Mouse (Mus musculus): ENCODE measurements around the gene Depdc1b.

Gene Depdc1b

DNA sequence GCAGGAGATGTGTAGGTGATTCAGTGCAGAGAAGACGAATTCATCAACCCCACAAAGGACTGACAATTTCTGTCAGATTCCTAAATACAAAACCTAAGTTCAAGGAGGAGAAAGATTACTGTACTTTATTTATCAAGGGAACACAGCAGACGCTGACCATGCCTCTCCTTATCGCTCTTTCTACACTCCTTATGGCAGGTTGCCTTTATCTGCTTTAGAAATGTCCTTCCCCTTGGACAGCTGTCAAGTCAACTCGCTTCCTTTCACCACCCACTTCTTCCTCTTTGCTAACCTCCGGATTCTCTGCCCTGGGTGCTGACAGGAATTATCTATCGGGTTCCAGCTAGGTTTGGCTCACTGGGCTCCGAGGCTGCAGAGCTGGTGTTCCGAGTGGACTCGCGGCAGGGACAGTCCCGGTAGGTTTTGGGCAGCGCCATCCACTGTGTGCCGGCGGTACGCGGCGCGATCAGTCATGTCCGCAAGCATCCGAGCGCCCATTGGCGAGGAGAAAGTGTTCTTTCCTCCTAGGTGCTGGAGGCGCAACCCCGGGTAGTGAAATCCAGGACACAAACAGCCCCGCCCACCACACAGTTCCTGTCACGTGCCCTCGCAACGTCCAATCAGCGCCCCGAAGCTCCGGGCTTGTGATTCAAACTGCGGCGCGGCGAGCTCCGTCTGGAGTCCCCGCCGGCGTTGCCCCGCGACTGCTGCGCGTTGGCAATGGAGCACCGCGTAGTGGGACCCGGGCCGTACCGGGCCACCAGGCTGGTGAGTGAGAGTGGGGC is at the start of gene Depdc1b:
TSS of gene Depdc1b (plus strand) at position 631 of the 785 bp plus-strand sequence.
- DNase-seq (ENCODE audit: low spot score in 2 of 2) = peak; percentile 92 to 93

DNA sequence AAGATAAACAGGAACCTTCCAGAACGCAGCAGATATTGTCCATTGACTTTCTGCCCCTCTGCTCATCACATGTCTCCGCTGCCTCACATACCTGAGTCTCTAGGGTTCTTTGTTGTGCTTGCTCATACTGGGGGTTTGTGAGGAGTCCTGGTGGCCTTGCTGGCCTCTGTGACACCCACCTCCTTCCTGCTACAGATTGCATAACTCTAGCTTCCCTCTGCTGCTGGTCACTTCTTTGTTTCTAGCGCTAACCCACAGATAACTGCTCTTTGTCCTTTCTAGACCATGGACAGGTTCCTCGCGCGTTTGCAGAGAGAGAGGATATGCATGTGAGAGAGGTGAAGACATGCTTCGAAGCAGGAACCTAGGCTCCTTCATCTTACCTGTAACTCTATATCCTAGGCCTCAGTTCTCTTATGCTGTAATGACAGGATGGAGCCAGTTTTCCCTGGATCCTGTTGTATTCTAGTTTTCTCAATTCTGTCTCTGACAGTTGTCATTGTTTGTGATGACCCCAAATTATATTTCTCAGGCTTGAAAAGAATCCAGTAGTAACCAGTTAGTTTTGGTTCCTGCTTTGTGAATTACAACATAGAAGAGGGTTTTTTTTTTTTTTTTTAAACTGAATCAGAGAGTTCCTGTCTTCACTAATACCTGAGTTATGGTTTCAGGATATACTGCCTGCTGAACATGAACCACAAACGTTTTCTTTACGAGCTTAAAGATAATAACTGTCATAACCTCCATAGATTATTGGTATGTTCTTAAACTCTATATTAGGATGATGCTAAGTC is 48.1 kb upstream of the Depdc1b start:
- no peak for DNase-seq (ENCODE audit: low spot score in 2 of 2)

DNA sequence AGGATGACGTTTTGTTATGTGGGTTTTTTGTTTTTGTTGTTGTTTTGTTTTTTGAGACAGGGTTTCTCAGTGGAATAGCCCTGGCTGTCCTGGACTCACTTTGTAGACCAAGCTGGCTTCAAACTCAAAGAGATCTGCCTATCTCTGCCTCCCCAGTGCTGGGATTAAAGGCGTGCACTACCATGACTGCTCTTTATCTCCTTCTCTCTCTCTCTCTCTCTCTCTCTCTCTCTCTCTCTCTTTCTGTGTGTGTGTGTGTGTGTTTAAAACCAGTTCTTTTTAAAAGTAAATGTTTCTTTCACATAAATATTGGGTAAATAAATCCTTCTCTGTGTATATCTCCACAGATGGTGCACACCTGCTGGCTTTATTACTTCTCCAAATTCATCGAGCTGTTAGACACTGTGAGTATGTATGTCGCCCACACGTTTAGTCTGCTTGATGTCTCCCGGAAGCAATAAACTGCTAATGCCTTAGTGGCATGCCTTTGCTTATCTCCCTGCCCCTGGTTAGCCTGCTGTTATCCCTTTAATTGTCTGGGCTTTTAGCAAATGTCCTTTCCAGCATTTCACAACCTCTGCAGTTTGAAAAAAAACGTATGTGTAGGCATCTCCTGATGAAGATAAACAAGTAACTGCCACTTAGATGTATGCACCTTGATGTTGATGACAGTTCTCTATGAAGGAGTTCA is 44.5 kb upstream of the Depdc1b start:
- DNase-seq (ENCODE audit: low spot score in 2 of 2) = no peak

DNA sequence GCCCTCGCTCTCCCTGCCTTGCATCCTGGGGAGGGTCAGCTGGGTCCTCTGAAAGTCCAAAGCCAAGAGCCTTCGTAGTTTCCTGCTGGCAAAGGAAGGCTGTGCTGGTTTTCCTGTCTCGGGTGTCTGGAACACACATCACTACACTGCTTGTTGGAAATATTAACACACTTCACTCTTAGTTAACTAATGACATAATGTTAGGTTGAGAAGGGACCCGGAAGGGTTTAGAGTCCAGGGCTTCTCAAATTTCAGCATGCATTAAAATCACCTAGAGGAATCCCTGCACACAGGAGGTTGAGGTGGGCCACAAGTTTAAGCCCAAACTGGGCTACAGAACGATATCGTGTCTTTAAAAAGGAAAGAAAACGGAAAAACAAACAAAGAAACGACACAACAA is 43.8 kb upstream of the Depdc1b start:
- DNase-seq (ENCODE audit: low spot score in 2 of 2) = no peak

DNA sequence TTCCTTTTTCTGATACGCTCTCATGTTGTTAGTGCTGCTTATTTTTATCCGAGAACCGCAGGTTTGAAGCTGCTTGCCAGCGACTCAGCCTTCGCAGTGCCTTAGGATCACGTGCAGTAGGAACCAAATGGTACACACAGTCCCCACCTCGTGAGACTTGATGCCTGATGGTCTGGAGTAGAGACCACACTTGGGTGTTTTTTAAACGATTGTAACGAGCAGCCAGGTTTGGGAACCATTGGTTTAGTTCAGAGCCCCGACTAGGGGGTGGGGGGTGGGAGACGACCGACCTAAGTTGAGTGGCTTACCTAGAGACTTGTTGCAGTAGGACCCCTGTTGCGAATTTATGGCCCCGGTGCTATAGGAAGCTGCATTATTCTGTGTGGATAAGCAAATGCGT is 43.1 kb upstream of the Depdc1b start:
- DNase-seq (ENCODE audit: low spot score in 2 of 2) = no peak

DNA sequence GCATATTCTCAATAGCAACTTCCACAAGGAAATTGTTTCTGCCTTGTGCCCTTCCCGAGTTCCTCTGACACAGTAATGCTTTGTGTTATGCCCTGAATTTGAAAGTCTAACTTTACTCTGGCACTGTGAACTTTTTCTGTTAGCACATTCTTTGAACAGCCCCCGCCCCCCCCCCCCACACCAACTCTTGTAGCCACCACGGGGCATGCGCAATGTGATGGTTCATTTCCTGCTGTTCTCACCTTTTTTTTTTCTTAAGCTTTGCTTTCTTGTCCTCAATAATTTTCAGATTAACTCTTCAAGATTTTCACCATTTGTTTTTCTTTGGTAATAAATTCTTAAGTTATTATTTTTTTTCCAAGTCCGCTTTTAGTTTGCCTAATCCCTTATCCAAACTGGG is 42.7 kb upstream of the Depdc1b start:
- DNase-seq (ENCODE audit: low spot score in 2 of 2) = no peak

DNA sequence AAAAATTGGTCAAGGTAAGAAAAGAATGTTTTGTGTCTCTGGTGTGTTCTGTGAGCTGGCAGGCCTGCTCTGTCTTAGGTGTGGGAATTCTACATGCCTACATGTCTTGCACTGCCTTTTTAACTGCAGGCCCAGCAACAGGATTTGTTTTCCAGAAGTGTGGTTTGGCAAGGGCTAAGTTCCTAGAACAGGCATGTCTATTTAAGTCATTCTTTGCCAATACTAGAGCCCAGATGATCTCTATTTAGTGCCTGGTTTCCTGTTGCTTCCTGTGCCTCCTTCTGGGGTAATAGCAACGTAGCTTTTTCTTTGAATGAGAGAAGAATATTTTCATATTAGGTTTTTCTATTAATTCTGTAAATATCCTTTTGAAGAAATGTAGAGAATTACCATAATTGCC is 39.6 kb upstream of the Depdc1b start:
- DNase-seq (ENCODE audit: low spot score in 2 of 2) = no peak

DNA sequence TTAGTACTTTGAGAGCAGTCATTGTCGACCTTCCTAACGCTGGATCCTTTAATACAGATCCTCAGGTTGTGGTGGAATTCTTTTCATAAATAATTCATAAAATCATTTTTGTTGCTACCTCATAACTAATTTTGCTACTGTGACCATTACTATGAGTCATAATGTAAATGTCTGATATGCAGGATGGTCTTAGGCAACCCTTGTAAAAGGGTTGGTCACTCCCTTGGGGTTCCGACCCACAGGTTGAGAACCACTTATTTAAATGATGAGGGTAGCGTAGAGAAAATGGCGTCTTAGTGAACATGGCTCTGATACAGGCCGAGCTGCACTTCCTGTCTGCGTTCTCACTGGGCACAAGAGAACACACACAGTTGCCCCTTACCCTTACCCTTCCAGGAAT is 38.8 kb upstream of the Depdc1b start:
- DNase-seq (ENCODE audit: low spot score in 2 of 2) = no peak

DNA sequence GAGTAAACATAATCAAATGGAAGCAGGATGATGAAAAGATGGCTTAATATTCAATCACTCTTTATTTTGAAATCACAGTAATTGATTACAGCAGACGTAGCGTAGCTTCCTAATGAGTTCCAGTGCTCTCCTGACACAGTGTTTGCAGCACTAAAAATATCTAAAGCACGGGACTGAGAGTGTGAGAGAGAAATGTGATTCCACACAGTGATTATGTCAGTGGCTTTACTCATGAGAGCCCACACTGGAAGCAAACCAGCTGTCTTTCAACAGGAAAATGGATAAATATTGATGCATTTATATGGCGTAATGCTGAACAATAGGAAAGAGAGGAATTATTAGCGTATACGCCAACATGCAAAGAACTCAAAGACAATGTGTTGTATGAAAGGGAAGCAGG is 37.5 kb upstream of the Depdc1b start:
- DNase-seq (ENCODE audit: low spot score in 2 of 2) = no peak

DNA sequence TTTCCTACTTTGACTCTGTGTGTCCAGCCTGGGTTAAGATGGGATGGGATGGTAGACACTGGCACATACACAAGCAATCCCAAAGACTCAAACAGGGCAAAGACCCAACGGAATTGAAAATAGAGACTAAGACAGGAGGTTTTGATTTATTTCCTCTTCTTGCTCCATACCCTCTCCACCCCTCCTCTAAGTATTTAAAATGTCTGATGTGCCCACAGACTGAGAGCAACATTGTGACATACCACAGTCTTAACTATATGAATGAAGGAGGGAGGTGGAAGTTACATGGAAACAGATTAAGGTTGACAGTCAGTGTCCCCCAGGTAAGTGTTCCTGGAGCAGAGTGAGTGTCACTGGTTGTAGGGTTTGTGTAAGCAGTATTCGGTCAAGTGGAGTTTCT is 31.8 kb upstream of the Depdc1b start:
- DNase-seq (ENCODE audit: low spot score in 2 of 2) = no peak

DNA sequence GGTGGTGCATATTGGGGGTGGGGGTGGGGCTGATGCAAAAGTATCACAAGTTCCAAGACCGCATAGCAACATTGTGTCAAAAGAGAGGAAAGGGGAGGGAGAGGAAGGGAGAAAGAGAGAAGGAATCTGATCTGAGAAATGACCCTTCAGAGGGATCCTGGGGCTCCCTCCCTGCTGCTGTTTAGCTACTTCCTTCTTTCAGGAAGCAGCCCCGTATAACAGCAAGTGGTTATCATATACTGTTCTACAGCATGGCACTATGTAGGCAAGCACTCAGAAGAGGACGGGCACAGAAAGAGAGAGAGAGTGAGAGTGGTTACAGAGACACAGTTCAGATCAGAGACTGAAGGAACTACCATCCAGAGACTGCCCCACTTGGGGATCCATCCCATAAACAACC is 28.2 kb upstream of the Depdc1b start:
- DNase-seq (ENCODE audit: low spot score in 2 of 2) = no peak

DNA sequence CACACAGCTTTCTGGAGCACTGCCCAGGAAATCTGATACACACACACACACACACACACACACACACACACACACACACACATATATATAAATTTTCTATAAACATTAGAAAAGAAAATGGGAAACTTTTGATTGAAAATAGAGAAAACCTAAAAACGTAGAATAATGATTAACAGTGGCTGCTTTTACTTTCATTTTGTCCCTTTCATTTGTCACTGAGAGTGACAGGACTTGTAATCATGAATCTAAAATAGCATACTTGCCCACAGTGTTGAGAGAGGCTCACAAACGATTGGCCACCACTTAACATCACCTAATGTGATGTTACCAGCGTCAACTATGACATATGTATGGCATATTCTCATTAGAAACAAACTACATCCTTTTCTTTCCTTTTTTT is 26.7 kb upstream of the Depdc1b start:
- DNase-seq (ENCODE audit: low spot score in 2 of 2) = no peak

DNA sequence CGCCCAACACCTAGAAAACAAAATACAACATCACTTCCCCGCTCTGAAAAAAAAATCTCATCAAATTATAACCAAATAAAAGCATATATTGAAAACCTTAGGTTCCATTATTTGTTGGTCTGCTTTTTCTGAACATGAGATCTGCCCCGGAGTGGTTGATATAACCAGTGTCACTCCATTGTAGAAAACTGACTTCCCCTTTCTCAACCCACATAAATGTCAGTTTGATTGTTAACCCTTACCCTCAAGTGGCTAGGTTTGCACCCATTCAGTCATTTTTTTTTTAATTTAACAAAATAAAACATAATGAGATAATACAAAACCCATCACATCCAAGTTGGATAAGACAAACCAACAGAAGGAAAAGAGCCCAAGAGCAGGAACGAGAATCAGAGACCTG is 25.8 kb upstream of the Depdc1b start:
- no peak for DNase-seq (ENCODE audit: low spot score in 2 of 2)

DNA sequence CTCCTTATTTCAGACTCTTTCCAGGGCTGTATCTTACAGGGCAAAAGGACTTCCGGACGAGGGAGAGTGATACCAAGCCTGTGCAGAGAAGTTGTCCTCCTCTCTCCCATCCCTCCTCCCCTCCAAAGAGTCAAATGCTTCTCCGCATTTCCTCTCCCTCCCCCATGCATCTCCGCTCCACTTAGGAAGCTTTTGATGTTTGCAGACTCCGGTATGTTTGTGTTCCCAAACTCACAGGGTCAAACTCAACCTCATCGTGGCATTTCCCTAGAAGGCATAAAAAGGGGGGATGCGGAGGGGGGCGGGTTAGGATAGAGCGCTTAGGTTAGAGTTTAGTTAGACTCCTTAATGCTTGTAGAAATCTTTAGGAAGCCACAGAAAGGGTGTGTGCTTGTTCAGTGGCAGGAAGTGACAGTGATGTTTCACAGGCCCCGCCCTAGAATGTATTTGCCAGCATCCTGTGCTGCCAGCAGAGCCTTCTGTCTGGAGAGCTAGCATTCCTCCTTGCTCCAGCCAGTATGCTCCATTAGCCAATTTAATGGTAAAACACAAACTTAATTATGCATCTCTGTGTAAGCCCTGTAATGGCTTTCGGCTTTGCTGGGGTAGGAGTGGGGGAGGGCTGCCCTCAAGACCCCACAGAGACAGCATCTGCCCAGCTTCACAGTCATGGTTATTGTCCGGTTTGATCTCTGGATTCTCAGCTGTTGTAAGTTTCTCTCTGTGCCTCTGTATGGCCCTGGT is 18.6 kb upstream of the Depdc1b start:
- DNase-seq (ENCODE audit: low spot score in 2 of 2) = no peak

DNA sequence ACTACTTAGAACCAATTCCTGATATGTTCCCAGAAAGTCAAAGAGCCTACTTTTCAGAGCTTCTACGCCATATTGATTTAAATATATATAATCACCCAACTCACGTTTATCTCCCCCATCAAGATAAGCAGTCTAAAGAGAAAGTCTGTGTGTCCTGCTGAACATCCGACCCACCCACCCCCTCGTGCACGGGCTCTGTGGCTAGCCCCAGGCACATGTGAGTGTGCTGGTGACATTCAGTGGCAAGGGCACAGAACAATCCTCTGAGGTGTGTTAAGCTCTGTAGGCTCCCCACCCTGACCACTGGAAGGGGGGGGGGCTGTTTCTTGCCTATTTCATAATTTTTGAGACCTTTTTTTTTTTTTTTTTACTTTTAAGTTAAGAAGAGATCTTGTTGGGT is 17.9 kb upstream of the Depdc1b start:
- DNase-seq (ENCODE audit: low spot score in 2 of 2) = no peak

DNA sequence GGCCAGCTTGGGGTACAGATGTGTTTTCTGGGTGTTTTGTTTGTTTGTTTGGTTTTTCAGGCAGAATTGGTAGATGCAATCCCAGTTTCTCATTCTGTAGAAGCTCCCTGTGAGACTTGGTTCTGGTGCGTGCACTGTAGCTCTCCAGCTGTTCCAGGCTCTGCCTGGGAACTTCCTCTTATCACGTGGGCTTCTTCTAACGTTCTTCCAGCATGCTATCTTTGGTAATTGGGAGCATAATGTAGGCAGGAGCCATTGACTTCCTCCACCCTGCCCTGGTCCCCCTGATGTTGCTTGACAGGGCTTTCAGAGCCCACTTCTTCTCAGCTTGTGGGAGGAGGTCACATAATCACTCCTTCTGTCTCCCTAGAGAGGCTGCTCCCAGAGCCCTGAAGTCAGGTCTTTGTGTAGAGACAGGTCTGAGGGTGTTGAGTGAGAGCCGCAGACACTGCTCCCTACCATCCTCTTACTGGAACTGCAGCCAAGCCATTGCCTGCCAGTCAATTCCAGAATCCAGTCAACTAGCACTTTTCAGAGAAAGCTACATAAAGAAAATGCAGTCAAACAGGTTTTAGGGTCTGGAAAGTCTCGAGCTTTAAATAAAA is 15.7 kb upstream of the Depdc1b start:
- DNase-seq (ENCODE audit: low spot score in 2 of 2) = no peak

DNA sequence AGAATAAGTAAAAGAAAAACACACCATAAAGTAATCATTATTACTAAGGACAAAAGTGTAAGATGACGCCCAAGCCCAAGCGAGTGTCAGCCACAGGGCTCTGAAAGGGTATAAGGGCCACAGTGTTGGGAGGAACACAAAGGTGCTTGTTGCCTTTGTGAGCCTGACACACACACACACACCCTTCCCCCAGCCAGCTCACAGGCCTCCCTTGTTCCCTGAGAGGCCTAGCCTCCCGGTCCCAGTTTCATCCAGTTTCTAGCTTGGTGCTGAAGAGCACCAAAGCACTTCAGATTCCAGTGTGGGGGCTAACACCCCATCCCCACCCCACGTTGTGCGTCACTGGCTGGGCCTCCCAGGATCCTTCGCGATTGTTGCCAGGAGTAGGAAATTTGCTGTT is 14.7 kb upstream of the Depdc1b start:
- DNase-seq (ENCODE audit: low spot score in 2 of 2) = no peak

DNA sequence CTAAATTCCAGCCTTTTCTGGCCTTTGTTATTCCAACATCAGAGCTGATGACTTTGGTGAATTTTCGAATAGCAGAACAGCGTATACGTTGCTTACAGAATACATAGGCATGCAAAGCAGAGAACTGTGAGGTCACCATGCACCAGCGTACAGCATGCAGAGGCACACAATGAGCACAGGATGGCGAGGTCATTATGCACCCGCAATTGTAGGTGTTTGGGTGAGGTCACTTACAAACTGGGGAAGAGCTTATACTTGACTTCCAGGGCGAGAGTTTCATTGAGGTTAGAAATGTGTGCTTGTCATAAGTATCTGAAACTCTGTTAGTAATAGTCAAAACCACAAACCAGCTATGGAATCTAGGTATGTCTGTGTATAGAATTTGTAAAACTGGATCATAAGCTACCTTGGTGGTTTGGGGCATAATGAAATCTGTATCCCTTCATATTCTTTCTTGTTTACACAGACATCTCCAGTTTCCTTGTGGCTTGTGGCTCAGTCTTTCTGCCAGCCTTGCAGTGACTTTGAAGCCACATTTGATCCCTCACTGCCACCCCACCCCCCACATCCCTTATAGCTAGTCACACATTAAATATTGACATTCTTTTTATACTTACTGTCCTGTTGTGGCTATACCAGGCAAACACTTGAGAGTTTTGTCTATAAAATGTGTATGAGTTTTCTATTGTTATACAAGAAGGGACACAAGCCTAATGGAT is 13.0 kb upstream of the Depdc1b start:
- DNase-seq (ENCODE audit: low spot score in 2 of 2) = no peak

DNA sequence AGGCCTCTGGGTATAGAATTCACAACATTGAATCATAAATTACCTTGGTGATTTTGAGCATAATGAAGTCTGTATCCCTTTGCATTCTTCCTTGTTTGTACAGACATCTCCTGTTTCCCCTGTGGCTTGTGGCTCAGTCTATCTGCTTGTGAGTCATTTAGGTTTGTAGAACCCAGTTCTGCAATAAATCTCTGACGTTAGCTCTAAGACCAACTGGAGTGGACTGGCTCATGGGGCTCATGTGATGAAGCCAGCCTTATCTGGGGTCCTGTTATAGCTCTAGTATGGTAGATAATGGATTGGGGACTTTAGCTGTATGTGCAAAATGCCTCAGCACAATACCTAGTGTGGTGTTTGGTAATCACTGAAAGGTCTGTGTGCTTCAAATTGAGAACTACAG is 12.3 kb upstream of the Depdc1b start:
- no peak for DNase-seq (ENCODE audit: low spot score in 2 of 2)

DNA sequence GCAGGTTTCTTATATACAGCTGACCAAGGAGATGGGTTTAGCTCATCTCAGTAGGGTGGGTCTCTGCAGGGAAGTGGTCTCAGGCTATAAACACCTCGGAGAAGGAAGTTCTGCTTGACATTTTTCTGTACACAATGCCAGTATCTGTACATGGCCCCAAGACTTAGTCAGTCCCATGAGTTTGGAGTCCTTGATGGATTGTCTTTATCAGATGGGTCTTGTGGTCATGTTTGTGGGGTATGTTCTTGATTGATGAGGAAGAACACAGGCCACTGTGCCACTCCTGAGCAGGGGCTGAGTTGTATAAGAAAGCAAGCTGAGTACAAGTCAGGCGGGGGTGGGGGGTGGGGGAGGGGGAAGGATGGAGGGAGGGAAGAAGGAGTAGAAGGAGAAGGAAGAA is 11.5 kb upstream of the Depdc1b start:
- no peak for DNase-seq (ENCODE audit: low spot score in 2 of 2)

DNA sequence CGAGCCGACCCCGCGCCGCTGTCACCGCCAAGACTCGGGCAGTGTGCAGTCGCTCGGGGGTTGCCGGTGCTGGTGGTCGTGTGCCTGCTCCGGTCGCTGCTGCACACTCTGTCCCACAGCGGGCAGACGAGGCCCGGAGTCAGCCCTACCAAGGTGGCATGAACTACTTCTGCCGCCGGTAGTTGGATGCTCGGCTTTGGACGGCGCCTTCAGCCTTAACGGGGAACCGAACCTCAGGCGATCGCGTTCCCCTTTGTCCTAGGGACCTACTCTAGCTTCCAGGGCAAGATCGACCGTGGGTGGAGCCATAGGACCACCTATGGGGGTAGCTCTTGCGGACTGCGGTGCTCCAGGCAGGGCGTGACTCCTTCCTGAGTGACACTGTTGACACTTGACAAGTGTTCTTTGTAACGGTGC is 363 bp downstream of the Depdc1b start:
- no peak for DNase-seq (ENCODE audit: low spot score in 2 of 2)

Measured in right cerebral cortex, postnatal 36 days (tissue).